Mouse (Mus musculus) spleen, adult 2 months (tissue): ENCODE results near the gene Tenm4. TPM values are rescaled to one million over a fixed set of nuclear protein-coding genes. Genes with fewer than 3 reads are reported as not detected.

Source experiments
- DNase-seq, 2 experiments: peaks; one replicate each; pipeline versions ENCODE4 v3.0.0 to v3.0.0-alpha.2; 2012 to 2021; ENCODE audit warnings: low spot score in 2 of 2, low read depth in 1 of 2
- H3K27ac ChIP-seq: fragments of 200-500 bp; 2 replicates; pipeline ENCODE4 v1.5.1; 2012; ENCODE audit warnings: low read length, inconsistent platforms; ENCODE audit not compliant: insufficient read depth
- H3K27me3 ChIP-seq: fragments of 200-500 bp; 2 replicates; pipeline ENCODE4 v1.6.1; 2012; ENCODE audit warnings: mild to moderate bottlenecking, moderate library complexity, low read length, inconsistent platforms; ENCODE audit not compliant: control insufficient read depth, insufficient read depth
- H3K36me3 ChIP-seq: fragments of 200-500 bp; 2 replicates; pipeline ENCODE4 v1.6.1; 2012; ENCODE audit warnings: mild to moderate bottlenecking, low read length, inconsistent platforms; ENCODE audit not compliant: control insufficient read depth, insufficient read depth
- H3K4me1 ChIP-seq: fragments of 200-500 bp; 2 replicates; pipeline ENCODE4 v1.6.1; 2011; ENCODE audit warnings: inconsistent platforms; ENCODE audit not compliant: control insufficient read depth, insufficient read depth, insufficient read length
- H3K4me3 ChIP-seq: fragments of 200-500 bp; 2 replicates; pipeline ENCODE4 v1.5.1; 2011; ENCODE audit warnings: mild to moderate bottlenecking, inconsistent platforms; ENCODE audit not compliant: insufficient read depth, insufficient read length; ENCODE audit errors: extremely low read depth
- CTCF ChIP-seq: fragments of 200-500 bp; IDR thresholded peaks from 2 replicates; pipeline ENCODE4 v1.5.1; 2011; ENCODE audit warnings: mild to moderate bottlenecking, inconsistent platforms; ENCODE audit not compliant: insufficient read depth, insufficient read length, insufficient replicate concordance; ENCODE audit errors: extremely low read depth
- POLR2A ChIP-seq: fragments of 200-500 bp; IDR thresholded peaks from 2 replicates; pipeline ENCODE4 v1.6.1; 2011; ENCODE audit warnings: low read depth, low read length, inconsistent platforms
- WGBS: fragments of 180-500 bp; shearing (Covaris S2); methylation state at CpG from one replicate; pipeline ENCODE4 v1.1.7; 2018; 5-methylcytosine and 5-hydroxymethylcytosine counted together
- polyA plus RNA-seq: library from polyadenylated mRNA; depleted of rRNA; stranded (reverse); fragments of >200 nt; gene quantifications from 2 replicates; pipeline ENCODE4 v1.2.3, GENCODE M21; 2012

Tenm4 gene
- polyA plus RNA-seq, 1 experiment = 1.2 TPM

DNA sequence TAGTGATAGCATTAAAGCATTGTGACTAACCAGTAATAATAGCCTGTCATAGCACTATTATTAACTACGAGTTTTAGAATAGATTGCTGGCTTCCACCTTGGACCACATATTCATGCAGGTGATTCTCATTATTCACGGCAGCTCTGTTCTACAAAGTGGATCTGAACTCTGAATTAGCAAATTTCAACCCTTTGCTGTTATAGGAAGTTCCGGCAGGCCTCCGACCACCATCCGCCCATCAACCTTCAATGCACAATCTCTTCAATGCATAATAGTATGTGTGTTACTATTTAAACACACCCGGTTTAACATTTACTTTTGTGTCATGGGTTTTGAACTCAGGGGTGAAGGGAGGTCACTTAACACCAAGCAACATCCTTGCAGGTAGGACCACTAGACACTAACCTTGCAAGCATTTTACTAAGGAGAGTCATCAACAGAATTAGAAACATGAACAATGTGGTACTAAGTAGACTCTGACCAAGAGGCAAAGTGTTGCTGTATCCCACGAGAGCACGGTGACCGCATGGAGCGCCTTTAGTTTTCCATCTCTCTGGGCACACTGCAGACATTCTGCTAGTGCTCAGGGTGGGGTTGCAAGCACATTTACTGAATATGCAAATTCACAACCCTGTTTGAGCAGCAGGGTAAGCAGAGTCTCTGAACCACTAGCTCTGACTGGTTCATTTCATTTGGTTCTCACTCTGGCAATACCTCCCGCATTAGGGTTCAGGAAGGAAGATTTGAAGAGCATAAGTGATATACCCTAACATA is 213.9 kb downstream of the Tenm4 start:
- Histone ChIP-seq H3K4me1 (no peaks in the 10 kb centered on the region), H3K4me3 (no peak overlapping the region), H3K27ac (no peak overlapping the region), H3K36me3 (no peaks in the 10 kb centered on the region), H3K27me3 (no peaks in the 10 kb centered on the region)
- WGBS = 91% methylated on average over 11 of the region's 11 CpGs
- TF ChIP-seq CTCF = no peak
- no peak for TF ChIP-seq POLR2A
- no peak for DNase-seq

DNA sequence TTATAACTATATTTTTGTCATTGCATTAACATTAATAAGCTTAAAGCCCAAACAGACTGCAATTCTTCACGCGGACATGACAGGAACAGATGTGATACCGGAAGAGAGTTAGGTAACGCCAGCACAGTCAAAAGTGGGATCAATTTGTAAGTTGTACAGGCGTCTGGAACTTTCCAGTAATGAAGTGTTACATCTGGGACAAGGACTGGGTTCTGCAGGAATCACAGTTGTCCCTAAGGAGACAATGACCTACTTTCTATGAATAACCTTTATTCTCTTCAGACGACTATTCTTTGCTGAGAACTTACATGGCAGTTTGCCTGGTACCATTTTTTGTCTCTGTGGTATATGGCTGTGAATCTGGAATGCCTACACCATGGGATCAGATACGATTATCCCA is 214.8 kb downstream of the Tenm4 start:
- TF ChIP-seq POLR2A (no peak), CTCF (no peak)
- H3K4me1 ChIP-seq = no peaks in the 10 kb centered on the region
- WGBS = 90% methylated on average over 7 of the region's 7 CpGs
- no peak overlapping the region for H3K4me3 ChIP-seq
- no peaks in the 10 kb centered on the region for H3K36me3 ChIP-seq
- H3K27ac ChIP-seq = no peak overlapping the region
- H3K27me3 ChIP-seq = no peaks in the 10 kb centered on the region
- DNase-seq = no peak

DNA sequence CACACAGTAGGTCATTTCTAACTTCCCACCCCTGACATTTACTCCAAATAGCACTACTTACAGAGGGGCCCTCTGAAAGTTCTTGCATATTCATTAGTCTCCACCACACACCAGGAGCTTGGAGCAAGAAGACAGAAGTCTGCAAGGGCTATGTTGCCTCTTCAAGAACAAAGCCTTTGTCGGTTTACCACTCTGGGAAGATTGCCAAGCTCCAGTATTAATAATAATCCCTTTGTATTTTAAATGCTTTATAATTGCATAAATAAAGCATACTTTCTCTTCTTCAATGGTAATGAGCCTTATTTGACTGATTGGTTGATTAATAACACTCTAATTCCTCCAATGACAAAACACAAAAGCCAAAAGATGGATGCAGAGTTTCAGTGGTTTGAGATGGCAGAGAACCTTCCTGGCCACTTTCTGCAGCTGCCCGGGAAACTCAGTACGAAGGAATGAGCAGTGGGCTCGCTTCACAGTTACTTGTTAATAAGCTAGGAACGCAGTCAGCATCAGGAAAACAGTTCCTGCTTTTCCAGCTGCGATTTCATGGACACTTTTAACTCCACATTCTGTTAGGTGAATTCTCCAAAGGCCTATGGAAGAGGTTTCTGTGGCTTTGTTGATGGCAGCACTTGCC is 219.1 kb downstream of the Tenm4 start:
- no peak for TF ChIP-seq CTCF
- TF ChIP-seq POLR2A = no peak
- Histone ChIP-seq H3K27ac (no peak overlapping the region), H3K4me1 (no peaks in the 10 kb centered on the region), H3K36me3 (no peaks in the 10 kb centered on the region), H3K4me3 (no peak overlapping the region), H3K27me3 (no peaks in the 10 kb centered on the region)
- DNase-seq = no peak
- 77% methylated on average over 6 of the region's 6 CpGs for WGBS

DNA sequence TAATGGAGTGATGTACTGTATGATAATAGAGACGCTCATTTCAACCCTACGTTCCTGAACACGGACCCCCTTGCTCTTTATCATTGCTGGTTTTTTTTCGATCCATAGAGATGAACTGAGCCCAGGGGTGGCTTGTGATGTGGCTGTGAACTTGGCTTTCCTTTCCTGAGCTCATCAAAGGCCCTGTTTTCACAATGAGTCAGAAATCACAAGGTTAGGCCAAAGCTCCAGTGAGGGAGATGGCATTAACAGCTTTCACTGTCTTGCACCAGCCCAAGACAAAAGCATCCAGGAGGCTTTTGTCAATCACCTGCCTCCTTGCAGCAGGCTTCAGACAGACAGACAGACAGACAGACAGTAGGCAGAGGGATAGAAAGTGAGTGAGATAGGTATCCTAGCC is 219.8 kb downstream of the Tenm4 start:
- Histone ChIP-seq H3K27me3 (no peaks in the 10 kb centered on the region), H3K4me3 (no peak overlapping the region), H3K4me1 (no peaks in the 10 kb centered on the region), H3K27ac (no peak overlapping the region), H3K36me3 (no peaks in the 10 kb centered on the region)
- DNase-seq = no peak
- TF ChIP-seq POLR2A (no peak), CTCF (no peak)
- 90% methylated on average over 4 of the region's 4 CpGs for WGBS

DNA sequence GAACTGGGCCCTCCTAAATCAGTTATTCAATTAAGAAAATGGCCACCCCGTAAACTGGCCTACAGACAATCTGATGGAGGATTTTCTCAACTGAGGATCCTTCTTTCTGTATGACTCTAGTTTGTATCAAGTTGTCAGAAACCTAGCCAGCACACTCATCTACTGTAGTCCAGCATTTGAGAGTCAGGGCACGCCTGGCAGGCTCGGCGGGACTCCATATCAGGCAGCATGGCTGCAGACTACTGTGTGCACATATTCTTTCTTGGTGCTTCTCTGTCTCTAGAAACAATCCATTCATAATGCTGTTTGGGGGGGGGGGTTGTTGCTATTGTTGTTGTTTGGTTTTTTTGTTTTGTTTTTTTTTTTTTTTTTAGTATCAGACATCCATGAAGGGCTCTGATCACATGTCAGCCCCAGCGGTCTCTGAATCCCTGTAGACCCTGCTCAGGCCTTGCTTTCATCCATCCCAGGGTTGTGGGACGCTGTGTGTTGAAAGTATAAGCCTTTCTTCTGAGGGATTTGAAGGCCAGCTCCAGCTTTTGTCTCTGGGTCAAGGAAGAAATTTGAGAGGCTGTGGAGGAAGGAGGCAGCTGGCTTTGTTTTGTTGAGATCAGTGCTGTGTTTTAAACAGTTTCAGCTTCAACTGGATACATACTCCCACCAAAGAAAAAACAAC is 220.9 kb downstream of the Tenm4 start:
- 90% methylated on average over 6 of the region's 6 CpGs for WGBS
- Histone ChIP-seq H3K27ac (no peak overlapping the region), H3K36me3 (no peaks in the 10 kb centered on the region), H3K4me1 (no peaks in the 10 kb centered on the region), H3K27me3 (no peaks in the 10 kb centered on the region), H3K4me3 (no peak overlapping the region)
- no peak for DNase-seq
- TF ChIP-seq POLR2A = no peak

DNA sequence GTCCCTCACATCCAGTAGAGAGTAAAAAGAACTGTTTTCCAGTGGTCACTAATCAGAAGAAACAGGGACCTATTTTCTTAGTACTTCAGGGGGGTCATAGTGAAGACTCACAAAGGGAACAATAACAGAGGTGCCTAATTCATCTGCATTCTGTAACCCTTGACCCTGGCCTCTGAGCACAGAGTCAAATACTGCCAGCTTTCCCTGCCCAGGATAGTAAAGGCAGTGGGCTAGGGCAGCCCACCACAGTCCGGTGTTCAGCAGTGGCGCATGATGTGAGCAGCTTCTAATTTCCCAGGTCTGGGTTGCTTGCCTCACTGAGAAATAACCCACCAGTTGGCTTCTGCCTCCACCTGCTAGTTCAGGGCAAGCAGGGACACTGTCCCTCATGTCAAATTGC is 221.6 kb downstream of the Tenm4 start:
- H3K4me1 ChIP-seq = no peaks in the 10 kb centered on the region
- H3K4me3 ChIP-seq = no peak overlapping the region
- H3K27me3 ChIP-seq = no peaks in the 10 kb centered on the region
- TF ChIP-seq CTCF (no peak), POLR2A (no peak)
- no peak for DNase-seq
- no peak overlapping the region for H3K27ac ChIP-seq
- WGBS = 98% methylated on average over 2 of the region's 2 CpGs
- no peaks in the 10 kb centered on the region for H3K36me3 ChIP-seq

DNA sequence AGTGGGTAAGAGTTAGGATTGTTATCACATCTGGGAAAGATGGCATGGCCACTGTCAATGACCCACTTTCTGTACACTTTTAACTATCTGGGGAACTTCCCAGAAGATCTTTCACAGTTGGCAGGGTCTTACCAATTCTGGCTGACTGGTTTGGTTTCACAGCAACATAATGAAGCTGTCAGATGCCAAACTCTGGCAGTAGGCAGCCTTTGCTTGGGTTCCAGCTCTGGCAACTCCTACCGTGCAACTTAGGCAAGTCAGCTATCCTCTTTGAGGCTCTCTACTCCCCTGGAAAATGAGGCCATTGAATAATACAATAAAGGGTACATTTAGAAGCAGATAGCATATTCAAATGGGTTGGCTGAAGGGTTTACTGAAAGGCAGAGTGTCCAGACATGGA is 226.9 kb downstream of the Tenm4 start:
- H3K4me1 ChIP-seq = no peaks in the 10 kb centered on the region
- no peaks in the 10 kb centered on the region for H3K36me3 ChIP-seq
- TF ChIP-seq CTCF (no peak), POLR2A (no peak)
- no peak overlapping the region for H3K4me3 ChIP-seq
- H3K27ac ChIP-seq = no peak overlapping the region
- no peak for DNase-seq
- H3K27me3 ChIP-seq = no peaks in the 10 kb centered on the region
- 94% methylated on average over 1 of the region's 1 CpGs for whole genome bisulfite sequencing
